Mouse (Mus musculus): ENCODE measurements at regions not wholly inside any gene's neighbourhood (a gene's known extent, or its start where the extent isn't known, plus 50 kb on each side); places are given as distances from the start of the nearest gene placed in this dataset.
A peak's percentile ranks its signal among the peaks of the same experiment; 100 is the strongest.
"Not testable (repeated sequence)": the region's sequence is repeated elsewhere in the genome, so short reads cannot be mapped to it uniquely, and the experiment has no call there.

DNA sequence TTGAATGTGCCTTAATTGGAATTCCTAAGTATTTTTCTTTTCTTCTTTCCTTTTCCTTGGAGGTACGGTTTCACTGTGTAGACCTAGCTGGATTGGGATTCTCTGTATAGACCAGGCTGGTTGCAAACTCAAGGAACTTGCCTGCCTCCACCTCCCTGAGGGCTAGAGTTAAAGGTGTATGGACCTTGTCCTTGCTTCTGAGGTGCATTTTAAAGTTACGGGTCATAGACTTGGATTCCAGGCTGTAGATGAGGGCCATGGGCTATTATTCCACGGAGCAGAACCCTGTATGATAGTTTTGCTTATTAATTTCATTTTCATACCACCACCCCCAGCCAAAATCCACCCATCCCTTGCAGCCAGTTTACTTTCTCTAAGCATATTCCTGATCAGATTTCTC is 50.7 kb upstream of the Wdr26 start:
- DNase-seq (ENCODE audit: low read depth in 1 of 2, low spot score in 2 of 2) = no peak

- no peak for DNase-seq (ENCODE audit: low read depth in 1 of 2, low spot score in 2 of 2)
Observed at GRCm38 (mm10) chr1:181263216-181263615, 51.4 kb upstream of the Wdr26 start.

DNA sequence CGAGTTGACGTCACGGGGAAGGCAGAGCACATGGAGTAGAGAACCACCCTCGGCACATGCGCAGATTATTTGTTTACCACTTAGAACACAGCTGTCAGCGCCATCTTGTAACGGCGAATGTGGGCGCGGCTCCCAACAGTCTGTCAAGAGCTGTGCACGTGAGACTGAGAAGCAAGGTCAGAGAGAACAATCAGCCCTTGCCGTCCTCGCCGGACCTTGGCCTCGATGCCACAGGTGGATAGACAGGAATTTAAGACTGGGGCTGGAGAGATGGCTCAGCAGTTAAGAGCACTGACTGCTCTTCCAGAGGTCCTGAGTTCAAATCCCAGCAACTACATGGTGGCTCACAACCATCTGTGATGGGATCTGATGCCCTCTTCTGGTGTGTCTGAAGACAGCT is 58.7 kb upstream of the Wdr26 start:
- not testable (repeated sequence) for DNase-seq (ENCODE audit: low read depth in 1 of 2, low spot score in 2 of 2)

GRCm38 (mm10) chr1:181271164-181271563 is 59.4 kb upstream of the Wdr26 start:
- no peak for DNase-seq (ENCODE audit: low read depth in 1 of 2, low spot score in 2 of 2)

GRCm38 (mm10) chr1:181271821-181272220 is 60.0 kb upstream of the Wdr26 start:
- no peak for DNase-seq (ENCODE audit: low read depth in 1 of 2, low spot score in 2 of 2)

DNA sequence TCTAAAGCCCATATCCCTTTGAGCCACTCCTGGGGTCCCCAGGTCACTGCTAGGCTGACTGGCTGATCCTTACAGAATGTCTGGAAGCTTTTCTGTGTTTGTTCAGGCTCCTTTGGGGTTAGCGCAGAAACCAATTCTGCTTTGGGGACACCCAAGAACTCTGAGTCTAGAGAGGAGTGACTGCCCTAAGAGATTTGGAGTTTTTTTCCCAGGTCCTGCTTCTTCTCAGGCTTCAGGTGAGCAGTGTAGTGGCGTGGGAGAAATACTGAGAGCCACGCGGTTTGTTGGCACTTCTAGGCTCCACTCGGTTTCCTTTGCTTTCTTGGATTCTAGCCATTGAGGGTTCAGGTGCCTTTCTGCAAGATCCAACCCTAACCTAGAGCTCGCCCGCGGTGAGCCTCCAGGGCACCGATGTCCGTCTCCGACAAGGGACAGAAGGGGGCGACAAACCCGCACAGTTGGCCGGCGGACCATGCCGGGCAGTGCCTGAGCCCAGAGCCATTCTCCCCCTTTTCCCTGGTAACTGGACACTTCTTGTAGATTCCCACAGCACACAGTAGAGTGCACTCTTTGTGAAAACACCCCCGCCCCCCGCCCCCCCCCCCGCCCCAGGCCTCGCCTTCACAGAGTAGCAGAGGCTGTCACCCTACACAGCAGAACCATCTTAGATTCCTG is 61.0 kb upstream of the Wdr26 start:
- peak in 1 of 2 experiments; percentile 52 for DNase-seq (ENCODE audit: low read depth in 1 of 2, low spot score in 2 of 2)

GRCm38 (mm10) chr1:181273540-181274204 is 61.9 kb upstream of the Wdr26 start:
- no peak for DNase-seq (ENCODE audit: low read depth in 1 of 2, low spot score in 2 of 2)

DNA sequence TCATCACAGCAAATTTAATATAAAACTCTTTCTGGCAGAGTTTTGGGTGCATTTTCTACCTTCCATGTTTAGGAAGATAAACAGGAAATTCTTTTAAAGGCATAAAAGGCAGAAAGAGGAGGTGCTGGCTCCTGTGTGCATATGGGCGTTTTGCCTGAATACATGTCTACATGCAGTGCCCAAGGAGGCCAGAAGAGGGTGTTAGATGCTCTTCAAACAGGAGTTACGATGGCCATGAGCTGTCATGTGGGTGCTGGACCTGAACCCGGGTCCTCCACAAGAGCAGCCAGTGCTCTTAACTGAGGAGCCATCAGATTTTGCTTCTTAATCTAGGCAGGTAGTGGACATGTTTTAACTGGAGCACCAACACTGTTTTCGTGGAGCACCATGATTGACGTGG is 69.0 kb upstream of the Wdr26 start:
- DNase-seq (ENCODE audit: low read depth in 1 of 2, low spot score in 2 of 2) = no peak

DNA sequence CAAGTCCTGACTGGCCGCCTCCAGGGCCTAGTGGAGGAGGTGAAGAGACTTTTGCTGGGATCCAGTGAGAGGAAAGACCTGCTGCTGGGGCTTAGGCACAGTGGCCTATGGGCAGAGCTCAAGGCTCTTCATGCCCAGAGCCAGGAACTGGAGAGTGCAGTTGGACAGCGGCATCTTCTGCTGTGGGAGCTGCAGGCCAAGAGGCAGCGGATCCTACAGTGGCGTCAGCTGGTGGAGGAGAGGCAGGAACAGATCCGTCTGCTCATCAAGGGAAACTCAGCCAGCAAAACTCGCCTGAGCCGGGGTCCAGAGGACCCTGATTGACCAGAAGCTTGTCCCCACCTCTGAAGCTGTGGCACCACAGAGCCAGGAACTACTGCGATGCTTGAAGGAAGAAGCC is 69.4 kb upstream of the Cnih3 start:
- DNase-seq (ENCODE audit: low read depth in 1 of 2, low spot score in 2 of 2) = not testable (repeated sequence)

DNA sequence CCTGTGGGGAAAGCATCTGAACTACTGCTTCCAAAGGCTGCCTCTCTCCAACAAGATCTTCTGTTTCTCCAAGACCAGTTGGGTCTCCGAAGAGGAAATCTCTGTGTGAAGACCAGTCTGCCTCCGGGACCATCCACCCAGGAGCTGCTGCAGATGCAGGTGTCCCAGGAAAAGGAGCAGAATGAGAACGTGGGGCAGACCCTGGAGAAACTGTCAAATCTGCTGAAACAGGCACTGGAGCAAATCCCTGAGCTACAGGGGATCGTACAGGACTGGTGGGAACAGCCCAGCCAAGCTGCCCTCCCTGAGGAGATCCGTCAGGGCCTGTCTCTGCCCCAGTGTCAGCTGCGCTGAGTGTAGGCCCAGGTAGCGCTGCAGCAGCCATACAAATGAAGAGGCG is 68.9 kb upstream of the Cnih3 start:
- DNase-seq (ENCODE audit: low read depth in 1 of 2, low spot score in 2 of 2) = not testable (repeated sequence)

- no peak for DNase-seq (ENCODE audit: low read depth in 1 of 2, low spot score in 2 of 2)
Observed at GRCm38 (mm10) chr1:181284301-181285197, 67.9 kb upstream of the Cnih3 start.

GRCm38 (mm10) chr1:181285600-181285999 is 66.8 kb upstream of the Cnih3 start:
- DNase-seq (ENCODE audit: low read depth in 1 of 2, low spot score in 2 of 2) = no peak

DNA sequence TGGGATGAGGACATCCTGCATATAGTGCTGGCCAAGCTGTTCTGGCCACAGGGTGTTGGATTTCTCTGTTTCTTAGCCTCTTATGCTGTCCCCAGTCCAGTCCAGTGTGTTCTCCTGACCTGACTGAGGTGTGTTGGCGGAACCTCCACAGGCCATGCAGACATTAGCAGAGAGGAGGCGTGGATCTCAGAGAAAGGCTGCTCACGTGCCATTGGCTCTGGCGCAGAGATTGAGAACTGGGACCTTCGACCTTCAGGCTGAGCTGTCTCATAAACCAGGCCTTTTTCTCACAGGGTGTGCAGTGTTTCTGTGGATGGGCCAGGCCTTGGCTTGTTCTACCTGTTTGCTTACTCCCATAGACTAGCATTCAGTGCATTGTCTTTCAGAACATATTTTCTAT is 66.3 kb upstream of the Cnih3 start:
- DNase-seq (ENCODE audit: low read depth in 1 of 2, low spot score in 2 of 2) = no peak

- DNase-seq (ENCODE audit: low read depth in 1 of 2, low spot score in 2 of 2) = no peak
Observed at GRCm38 (mm10) chr1:181287166-181287565, 65.3 kb upstream of the Cnih3 start.

DNA sequence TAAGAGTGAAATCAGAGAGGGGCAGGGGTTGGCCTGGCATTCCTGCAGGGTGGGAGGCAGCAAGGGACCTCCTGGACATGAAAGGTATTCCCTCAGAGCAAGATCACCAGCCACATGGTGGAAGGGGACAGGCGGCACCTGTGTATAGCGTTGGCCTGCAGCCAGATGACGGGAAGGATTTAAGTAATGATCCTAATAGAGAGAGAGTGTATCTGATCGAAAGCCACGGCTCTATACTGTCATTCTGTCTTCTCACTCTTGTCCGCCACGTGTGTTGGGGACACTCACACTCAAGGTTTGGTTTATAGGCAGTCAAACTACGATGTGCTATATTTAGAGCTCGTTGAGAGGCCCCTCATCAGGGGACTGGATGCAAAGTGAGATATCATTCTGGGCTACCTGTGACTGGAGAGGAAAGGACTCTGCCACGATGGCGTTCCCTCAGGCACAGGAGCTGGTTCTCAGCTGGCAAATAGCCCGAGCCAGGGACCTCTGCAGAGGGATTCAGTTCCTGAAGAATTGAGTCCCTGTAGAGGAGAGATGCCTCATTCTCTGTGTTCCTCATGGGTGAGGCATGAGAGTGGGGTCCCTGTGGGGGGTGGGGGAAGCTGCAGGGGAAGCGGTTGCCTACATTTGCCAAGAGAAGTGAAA is 62.9 kb upstream of the Cnih3 start:
- DNase-seq (ENCODE audit: low read depth in 1 of 2, low spot score in 2 of 2) = no peak

- no peak for DNase-seq (ENCODE audit: low read depth in 1 of 2, low spot score in 2 of 2)
Observed at GRCm38 (mm10) chr1:181291202-181291601, 61.2 kb upstream of the Cnih3 start.

- DNase-seq (ENCODE audit: low read depth in 1 of 2, low spot score in 2 of 2) = no peak
Observed at GRCm38 (mm10) chr1:181291966-181292365, 60.5 kb upstream of the Cnih3 start.

DNA sequence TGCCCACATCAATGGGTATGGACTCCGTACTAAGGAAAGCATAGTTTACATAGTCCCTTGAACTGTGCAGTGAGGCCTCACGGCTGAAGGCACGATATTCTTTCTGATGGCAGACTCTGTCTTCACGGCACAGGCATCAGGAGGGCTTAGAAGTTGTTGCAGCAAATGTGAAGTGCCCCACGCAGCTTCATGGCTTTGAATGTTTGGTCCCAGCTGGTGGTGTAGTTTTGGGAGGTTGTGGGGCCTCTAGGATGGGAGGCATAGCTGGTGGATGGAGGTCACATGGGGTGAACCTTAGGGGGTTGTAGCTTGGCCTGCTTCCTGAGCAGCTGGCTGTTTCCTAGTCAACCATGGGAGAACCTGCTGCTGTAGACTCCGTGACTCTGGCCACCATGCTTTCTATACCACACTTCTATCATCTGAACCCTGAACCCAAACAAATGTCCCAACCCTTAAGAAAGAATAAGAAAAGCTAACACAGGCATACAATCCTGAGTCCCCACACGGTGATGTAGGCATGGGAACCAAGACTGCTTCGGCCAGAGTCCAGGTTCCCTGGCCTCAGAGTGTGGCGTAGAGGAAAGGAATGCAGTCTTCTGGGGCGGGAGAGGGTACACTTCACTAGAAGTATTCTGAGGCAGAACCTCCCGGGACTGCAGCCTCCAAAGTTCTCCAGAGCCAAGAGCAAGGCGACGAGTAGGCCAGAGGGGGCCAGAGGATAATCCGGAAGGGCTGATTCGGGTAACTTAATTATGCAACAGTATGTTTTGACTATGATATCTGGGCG is 59.2 kb upstream of the Cnih3 start:
- DNase-seq (ENCODE audit: low read depth in 1 of 2, low spot score in 2 of 2) = no peak

DNA sequence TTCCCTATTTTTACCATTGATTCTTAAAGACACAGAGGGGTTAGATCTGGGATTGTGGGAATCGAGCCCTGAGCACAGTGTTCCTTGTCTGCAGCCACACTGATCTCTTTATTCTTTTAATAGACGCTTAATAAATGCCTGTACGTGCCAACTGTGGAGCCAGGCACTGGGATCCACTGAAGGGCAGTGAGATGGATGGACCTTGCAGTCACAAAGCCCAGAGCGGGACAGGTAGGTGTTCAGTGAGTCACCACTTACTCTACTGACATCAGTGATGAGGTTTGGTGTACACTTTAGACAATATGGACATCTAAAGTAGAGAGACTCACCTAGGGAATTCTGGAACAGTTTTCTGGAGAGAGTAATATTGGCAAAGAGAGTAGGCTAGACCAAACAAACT is 56.8 kb upstream of the Cnih3 start:
- DNase-seq (ENCODE audit: low read depth in 1 of 2, low spot score in 2 of 2) = no peak

DNA sequence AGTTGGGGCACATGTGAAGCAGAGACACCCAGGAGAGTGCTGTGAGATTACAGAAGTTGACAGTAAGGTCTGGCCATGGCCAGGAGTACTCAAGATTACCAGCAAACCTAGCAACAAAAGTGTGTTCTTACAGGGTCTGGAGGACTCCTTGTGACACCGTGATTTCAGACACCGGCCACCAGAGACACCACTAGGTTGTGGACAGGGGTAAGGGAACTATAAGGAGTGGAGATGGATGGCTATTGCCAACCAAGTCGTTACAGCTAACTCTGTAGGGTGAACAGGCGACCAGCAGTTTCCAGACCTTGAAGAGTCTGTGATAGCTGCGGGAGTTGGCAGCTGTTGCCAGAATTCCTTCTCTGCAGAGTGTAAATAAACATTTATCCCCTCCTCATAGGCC is 54.4 kb upstream of the Cnih3 start:
- DNase-seq (ENCODE audit: low read depth in 1 of 2, low spot score in 2 of 2) = no peak

Measured in monocyte, adult 2 months (primary cell).